Mouse (Mus musculus): ENCODE data around the gene Pcbp4. TPM values are rescaled to one million over a fixed set of nuclear protein-coding genes. Genes with fewer than 3 reads are reported as not detected.

Pcbp4 gene
- polyA plus RNA-seq, 1 experiment from 2014 or later: 222 TPM

DNA sequence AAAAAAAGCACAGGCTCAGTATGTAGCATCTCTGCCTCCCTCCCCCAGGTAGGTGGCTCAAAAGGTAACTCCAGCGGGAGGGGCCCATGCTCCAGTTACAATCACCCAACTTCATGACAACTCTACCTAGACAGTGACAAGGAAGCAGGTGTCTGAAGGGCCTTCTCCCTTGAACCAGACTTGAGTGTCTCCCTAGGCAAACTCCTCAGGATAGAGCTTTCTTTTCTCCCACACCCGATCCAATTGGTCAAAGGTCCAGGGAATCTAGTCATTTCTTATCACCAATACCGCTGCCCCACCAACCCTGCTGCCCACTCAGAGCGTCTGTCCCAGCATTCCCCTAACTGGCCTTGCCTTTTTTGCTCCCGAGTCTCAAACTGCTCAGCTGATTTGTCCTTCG, 13.6 kb downstream of the Pcbp4 start:
- WGBS: 93% methylated on average over 6 of the region's 6 CpGs
- Histone ChIP-seq H3K27me3 (replicated peaks) (no peaks in the 10 kb centered on the region), H3K4me2 (no peak overlapping the region), H3K36me3 (peaks cover 23% of the 10 kb centered on the region), H3K4me3 (replicated peaks) (no peak overlapping the region), H3K9ac (replicated peaks) (no peak overlapping the region), H3K27ac (replicated peaks) (no peak overlapping the region), H3K4me1 (peaks cover 27% of the 10 kb centered on the region), H3K9me3 (replicated peaks) (no peaks in the 10 kb centered on the region)
- no peak for ATAC-seq (ENCODE audit: low FRiP score)

DNA sequence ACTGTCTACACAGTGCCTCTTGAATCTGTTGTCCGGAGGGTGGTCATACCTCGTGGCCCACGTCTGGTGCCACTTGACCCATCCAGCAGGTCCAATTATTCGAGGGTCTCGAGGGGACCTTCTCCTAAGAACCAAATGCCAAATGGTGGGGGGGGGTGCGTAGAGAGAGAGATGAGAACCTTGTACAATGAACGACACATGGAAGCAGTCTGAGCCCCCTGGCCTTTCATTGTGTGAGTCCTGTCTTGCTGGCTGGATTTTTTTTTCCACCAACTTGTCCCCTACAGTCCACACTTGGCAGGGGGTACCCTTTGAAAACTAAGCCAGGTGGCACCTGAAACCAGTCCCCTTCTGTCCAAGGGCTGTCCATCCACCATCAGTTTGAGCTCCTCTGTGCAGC, 14.7 kb downstream of the Pcbp4 start:
- H3K36me3 ChIP-seq: peaks cover 13% of the 10 kb centered on the region; the same call in 1 of the 2 replicates
- H3K4me2 ChIP-seq: no peak overlapping the region
- no peak for ATAC-seq (ENCODE audit: low FRiP score)
- 90% methylated on average over 7 of the region's 7 CpGs for WGBS
- no peak overlapping the region for H3K27ac ChIP-seq (replicated peaks)
- no peak overlapping the region for H3K9ac ChIP-seq (replicated peaks)
- peaks cover 27% of the 10 kb centered on the region for H3K4me1 ChIP-seq
- no peaks in the 10 kb centered on the region for H3K27me3 ChIP-seq (replicated peaks)
- no peaks in the 10 kb centered on the region for H3K9me3 ChIP-seq (replicated peaks)
- no peak overlapping the region for H3K4me3 ChIP-seq (replicated peaks)

DNA sequence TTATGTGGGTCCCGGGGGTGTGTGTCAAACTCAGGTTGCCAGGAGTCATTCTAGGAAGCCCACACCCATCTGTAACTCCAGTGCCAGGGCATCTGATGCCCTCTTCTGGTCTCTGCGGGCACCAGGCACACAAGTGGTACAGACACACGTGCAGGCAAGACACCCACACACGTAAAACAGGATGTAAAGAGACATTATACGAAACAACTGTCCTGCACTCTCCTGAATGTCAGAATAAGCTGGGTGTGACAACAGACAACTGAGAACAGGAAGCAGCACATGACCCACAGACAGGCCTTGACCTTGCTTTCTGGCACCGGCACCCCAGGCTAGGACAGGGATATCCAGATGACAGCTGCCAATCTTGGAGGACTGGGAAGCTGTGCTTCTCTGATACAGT, 16.2 kb downstream of the Pcbp4 start:
- no peak for ATAC-seq (ENCODE audit: low FRiP score)
- WGBS: 88% methylated on average over 6 of the region's 6 CpGs

DNA sequence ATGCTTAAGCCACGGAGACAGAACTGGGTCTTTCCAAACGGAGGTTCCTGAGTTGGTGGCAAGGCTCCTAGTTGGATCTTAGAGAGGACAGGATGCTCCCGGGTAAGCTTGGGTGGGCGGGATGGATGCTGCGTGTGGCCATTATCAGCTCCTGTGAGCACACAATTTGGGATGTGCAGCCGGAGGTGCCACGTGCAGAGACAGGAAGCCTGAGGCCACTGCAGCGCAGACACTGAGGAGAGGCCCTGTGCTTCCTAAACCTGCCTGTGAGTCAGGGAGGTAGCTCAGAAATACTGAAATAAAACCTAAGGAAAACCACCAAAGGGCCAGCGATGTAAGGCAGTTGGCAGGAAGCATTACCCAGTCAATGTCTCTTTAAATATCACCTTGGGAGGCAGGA, 16.7 kb downstream of the Pcbp4 start:
- no peaks in the 10 kb centered on the region for H3K36me3 ChIP-seq
- H3K4me2 ChIP-seq: no peak overlapping the region
- H3K27me3 ChIP-seq (replicated peaks): no peaks in the 10 kb centered on the region
- H3K4me1 ChIP-seq: peaks cover 24% of the 10 kb centered on the region
- no peak overlapping the region for H3K27ac ChIP-seq (replicated peaks)
- no peak overlapping the region for H3K9ac ChIP-seq (replicated peaks)
- H3K9me3 ChIP-seq (replicated peaks): no peaks in the 10 kb centered on the region
- H3K4me3 ChIP-seq (replicated peaks): no peak overlapping the region
- ATAC-seq (ENCODE audit: low FRiP score): no peak
- WGBS: 78% methylated on average over 9 of the region's 9 CpGs

More for the DNA sequence above, 16.2 kb downstream of the Pcbp4 start:
- Histone ChIP-seq H3K4me1 (peaks cover 24% of the 10 kb centered on the region), H3K36me3 (0 out of 2 replicates have a peak, but pooled peaks cover under 1% of the 10 kb centered on the region), H3K27ac (replicated peaks) (no peak overlapping the region), H3K27me3 (replicated peaks) (no peaks in the 10 kb centered on the region), H3K9ac (replicated peaks) (no peak overlapping the region), H3K4me2 (no peak overlapping the region), H3K9me3 (replicated peaks) (no peaks in the 10 kb centered on the region), H3K4me3 (replicated peaks) (no peak overlapping the region)

DNA sequence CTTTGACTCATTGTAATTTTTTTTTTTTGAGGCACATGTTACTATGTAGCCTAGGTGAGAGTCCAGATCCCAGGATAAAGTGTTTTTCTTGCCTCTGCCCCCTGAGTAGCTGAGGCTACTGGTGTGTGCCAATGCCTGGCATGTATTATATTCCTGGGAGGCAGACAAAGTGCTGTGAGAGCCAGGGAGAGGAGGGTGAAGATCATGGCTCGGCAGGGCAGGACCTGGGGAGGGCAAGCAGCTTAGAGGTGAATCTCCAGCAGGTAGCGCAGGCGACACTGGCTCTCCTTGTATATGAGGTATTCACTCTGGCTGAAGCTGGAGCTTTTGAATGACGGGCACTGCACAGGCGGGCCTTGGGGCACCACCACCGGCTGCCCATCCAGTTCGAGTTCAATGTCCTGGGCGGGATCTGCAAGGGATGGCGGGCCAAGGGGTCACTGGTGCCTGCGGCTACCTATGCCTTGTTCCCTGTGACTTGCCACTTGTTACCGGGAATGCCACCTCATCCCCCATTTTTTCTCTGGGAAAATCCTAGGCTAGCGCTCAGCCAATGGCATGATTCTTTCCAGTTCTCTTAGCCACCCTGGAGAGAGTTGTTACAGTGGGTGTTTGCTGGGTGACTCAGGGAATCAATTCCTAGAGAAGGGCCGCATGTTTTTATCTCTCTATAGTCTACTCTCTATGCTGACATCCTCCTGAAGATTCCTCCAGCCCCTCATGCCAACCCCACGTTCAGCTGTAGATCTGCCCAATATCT, 18.1 kb downstream of the Pcbp4 start:
- Histone ChIP-seq H3K9ac (replicated peaks) (no peak overlapping the region), H3K4me1 (peaks cover 18% of the 10 kb centered on the region), H3K9me3 (replicated peaks) (no peaks in the 10 kb centered on the region), H3K4me3 (replicated peaks) (no peak overlapping the region), H3K27me3 (replicated peaks) (no peaks in the 10 kb centered on the region), H3K27ac (replicated peaks) (no peak overlapping the region), H3K4me2 (no peak overlapping the region), H3K36me3 (no peaks in the 10 kb centered on the region)
- ATAC-seq (ENCODE audit: low FRiP score): no peak
- 67% methylated on average over 14 of the region's 14 CpGs for WGBS

DNA sequence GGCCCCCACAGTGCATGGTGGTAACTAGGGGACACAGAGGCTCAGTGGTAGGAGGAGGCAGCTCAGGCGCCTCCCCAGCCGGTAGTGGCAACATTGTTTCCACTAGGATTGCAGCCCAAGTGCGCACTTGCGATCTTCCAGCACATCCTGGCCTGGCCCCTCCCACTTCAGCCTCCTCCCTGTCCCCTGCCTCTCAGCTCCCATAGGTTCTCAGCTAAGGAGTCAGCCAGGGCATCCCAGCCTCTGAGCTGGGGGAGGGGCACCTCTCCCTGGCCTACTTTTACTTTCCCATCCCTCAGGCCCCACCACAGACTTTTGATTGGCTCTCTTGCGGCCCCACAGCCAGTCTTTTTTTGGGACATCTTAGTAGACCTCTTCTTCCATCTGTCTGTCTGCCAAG, 18.8 kb downstream of the Pcbp4 start:
- no peaks in the 10 kb centered on the region for H3K36me3 ChIP-seq
- H3K9ac ChIP-seq (replicated peaks): no peak overlapping the region
- no peak for ATAC-seq (ENCODE audit: low FRiP score)
- peaks cover 23% of the 10 kb centered on the region for H3K4me1 ChIP-seq
- no peak overlapping the region for H3K4me3 ChIP-seq (replicated peaks)
- H3K27me3 ChIP-seq (replicated peaks): no peaks in the 10 kb centered on the region
- H3K9me3 ChIP-seq (replicated peaks): no peaks in the 10 kb centered on the region
- H3K4me2 ChIP-seq: no peak overlapping the region
- 19% methylated on average over 5 of the region's 5 CpGs for WGBS
- no peak overlapping the region for H3K27ac ChIP-seq (replicated peaks)

DNA sequence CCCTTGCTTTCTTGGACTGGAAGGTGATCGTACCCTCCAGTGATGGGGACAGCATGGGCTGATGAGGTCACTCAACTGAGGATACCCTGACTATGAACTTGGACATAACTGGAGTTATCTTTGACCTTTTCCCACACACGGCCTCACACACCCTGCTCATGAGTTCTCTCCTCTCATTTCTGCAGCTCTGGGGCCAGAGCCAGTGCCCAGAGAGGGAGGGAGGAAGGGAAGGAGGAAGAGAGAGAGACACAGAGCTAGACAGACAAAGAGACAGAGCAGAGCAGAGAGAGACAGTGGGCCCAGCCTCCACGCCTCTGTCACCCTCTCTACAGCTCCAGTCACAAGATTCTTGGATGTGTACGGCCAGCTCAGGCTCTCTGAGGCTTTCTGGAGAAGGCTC, 19.2 kb downstream of the Pcbp4 start:
- H3K4me3 ChIP-seq (replicated peaks): no peak overlapping the region
- ATAC-seq (ENCODE audit: low FRiP score): no peak

DNA sequence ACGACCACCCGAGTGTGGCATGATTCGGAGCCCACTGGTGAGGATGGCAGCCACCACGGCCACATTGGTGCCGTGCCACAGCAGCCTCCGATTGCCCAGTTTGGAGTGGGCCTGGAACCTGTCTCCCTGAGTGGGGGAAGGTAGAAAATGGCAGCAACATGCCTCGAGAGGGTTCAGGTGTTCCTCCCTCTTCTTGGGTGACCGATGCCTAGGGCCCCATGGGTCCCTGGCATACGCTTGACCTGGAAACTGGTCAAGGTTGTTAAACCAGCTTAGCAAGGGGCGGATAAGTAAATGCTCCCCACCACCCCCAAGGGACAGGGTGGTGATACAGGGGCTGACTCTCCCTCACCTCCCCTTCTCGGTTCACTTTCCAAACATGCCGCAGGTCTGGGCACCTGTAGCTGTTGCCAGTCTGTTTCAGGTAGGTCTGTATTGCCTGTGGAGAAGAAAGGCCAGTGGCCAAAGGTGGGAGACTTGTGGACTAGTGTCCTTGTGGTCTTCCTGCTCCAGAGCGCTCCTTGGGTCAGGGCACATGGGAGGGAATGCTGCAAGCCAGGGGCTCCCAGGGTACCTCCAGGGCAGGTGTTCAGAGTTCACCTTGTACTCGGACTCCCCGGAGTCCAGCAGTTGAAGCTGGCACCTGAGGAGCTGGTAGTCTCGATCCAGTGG, 20.1 kb downstream of the Pcbp4 start:
- no peak for ATAC-seq (ENCODE audit: low FRiP score)
- H3K4me3 ChIP-seq (replicated peaks): no peak overlapping the region
- H3K27ac ChIP-seq (replicated peaks): no peak overlapping the region
- no peak overlapping the region for H3K9ac ChIP-seq (replicated peaks)
- H3K4me2 ChIP-seq: no peak overlapping the region
- 92% methylated on average over 16 of the region's 16 CpGs for WGBS
- no peaks in the 10 kb centered on the region for H3K27me3 ChIP-seq (replicated peaks)
- H3K9me3 ChIP-seq (replicated peaks): no peaks in the 10 kb centered on the region
- peaks cover 31% of the 10 kb centered on the region for H3K4me1 ChIP-seq
- no peaks in the 10 kb centered on the region for H3K36me3 ChIP-seq

More for the DNA sequence above, 19.2 kb downstream of the Pcbp4 start:
- Histone ChIP-seq H3K36me3 (no peaks in the 10 kb centered on the region), H3K9ac (replicated peaks) (no peak overlapping the region), H3K4me2 (no peak overlapping the region), H3K27ac (replicated peaks) (no peak overlapping the region), H3K9me3 (replicated peaks) (no peaks in the 10 kb centered on the region), H3K27me3 (replicated peaks) (no peaks in the 10 kb centered on the region), H3K4me1 (peaks cover 23% of the 10 kb centered on the region)
- WGBS: 81% methylated on average over 4 of the region's 4 CpGs

DNA sequence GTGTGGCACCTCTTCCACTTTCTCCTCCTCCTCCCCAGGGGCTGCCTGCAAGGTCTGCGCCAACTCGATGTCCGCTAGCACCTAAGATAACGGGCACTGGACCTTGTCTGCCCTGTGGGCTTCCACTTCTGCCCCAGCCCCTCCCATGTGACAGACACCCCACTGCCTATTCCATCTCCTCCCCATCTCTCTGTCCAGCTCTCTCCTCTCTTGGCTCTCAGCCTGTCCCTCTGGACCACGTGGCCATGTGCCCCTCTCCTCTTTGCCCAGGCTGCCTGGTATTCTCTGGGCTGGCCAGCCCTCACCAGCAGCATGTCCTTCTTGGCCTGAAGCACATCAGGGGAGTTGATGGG, 20.6 kb downstream of the Pcbp4 start:
- peaks cover 36% of the 10 kb centered on the region for H3K4me1 ChIP-seq
- H3K4me3 ChIP-seq (replicated peaks): no peak overlapping the region
- H3K27me3 ChIP-seq (replicated peaks): no peaks in the 10 kb centered on the region
- H3K9me3 ChIP-seq (replicated peaks): no peaks in the 10 kb centered on the region
- H3K27ac ChIP-seq (replicated peaks): no peak overlapping the region
- ATAC-seq (ENCODE audit: low FRiP score): no peak
- H3K36me3 ChIP-seq: no peaks in the 10 kb centered on the region
- 81% methylated on average over 5 of the region's 5 CpGs for WGBS
- no peak overlapping the region for H3K9ac ChIP-seq (replicated peaks)
- H3K4me2 ChIP-seq: no peak overlapping the region

DNA sequence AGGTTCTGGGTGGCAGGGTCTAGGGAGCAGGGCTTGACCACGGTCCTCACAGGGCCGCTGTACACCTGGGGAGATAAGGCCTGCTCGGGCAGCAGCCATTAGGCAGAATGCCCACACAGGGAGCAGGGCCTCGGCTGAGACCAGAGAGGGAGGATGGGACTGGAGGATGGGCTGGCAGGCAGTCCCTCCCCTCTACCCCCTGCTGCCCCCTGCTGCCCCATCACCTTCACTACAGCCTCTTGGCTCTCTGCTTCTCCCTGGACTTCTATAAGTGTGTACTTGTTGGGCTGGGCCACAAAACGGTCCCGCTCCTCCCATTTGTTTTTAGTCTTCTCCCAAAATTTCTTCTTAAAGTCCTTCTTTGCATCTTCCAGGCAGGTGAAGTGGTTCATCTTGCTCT, 21.4 kb downstream of the Pcbp4 start:
- no peak overlapping the region for H3K9ac ChIP-seq (replicated peaks)
- H3K4me2 ChIP-seq: peak overlapping the region; percentile 26
- 8% methylated on average over 6 of the region's 6 CpGs for WGBS
- H3K9me3 ChIP-seq (replicated peaks): no peaks in the 10 kb centered on the region
- peaks cover 40% of the 10 kb centered on the region for H3K4me1 ChIP-seq
- H3K27ac ChIP-seq (replicated peaks): no peak overlapping the region
- H3K36me3 ChIP-seq: no peaks in the 10 kb centered on the region; the same call in 1 of the 2 replicates
- H3K4me3 ChIP-seq (replicated peaks): no peak overlapping the region
- H3K27me3 ChIP-seq (replicated peaks): no peaks in the 10 kb centered on the region
- no peak for ATAC-seq (ENCODE audit: low FRiP score)

DNA sequence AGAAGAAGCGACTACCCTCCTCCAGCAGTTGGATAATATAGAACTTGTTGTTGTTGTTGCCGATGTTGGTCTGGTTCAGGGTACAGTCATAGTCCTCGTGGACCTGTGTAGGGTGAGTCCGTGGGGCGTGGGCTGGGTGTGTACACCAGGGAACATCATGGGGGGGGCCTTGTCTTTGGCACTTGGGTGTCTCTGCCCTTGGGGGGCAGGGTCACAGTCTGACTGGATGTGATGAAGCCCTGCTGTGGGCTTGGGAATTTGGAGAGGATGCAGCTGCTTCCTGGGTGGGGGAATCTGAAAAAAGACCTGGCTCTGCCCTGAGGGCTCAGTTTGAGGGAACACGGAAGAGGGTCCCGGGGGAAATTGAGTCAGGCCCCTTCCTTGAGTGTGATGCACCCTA, 22.0 kb downstream of the Pcbp4 start:
- Histone ChIP-seq H3K27me3 (replicated peaks) (no peaks in the 10 kb centered on the region), H3K9me3 (replicated peaks) (no peaks in the 10 kb centered on the region), H3K36me3 (no peaks in the 10 kb centered on the region; the same call in 1 of the 2 replicates), H3K4me2 (peak overlapping the region; percentile 5; the same call in 1 of the 2 replicates), H3K4me1 (peaks cover 44% of the 10 kb centered on the region), H3K4me3 (replicated peaks) (no peak overlapping the region), H3K27ac (replicated peaks) (no peak overlapping the region), H3K9ac (replicated peaks) (no peak overlapping the region)
- ATAC-seq (ENCODE audit: low FRiP score): no peak
- 80% methylated on average over 7 of the region's 7 CpGs for WGBS

DNA sequence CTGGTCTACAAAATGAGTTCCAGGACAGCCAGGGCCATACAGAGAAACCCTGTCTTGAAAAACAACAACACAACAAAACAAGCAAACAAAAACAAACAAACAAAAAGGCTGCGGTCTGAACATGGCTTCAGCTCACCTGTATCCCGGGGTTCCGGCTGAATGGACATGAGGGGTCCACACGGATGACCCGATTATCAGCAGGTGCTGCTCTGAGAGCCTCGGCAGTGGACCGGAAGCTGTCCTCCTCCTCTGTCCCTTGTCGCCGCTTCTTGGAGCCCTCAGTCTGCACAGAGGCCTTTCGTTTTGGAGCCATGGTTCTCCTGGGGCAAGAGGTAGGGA, 22.5 kb downstream of the Pcbp4 start, which contains the start of gene Rrp9:
Gene Rrp9 (plus strand): TSS at position 301 of the 339 bp plus-strand sequence.
- peaks cover 44% of the 10 kb centered on the region for H3K4me1 ChIP-seq
- ATAC-seq (ENCODE audit: low FRiP score): no peak
- H3K9me3 ChIP-seq (replicated peaks): no peaks in the 10 kb centered on the region
- peak within 1 kb of the TSS; percentile 43 for H3K27ac ChIP-seq (replicated peaks)
- H3K27me3 ChIP-seq (replicated peaks): no peaks in the 10 kb centered on the region
- 0 out of 2 replicates have a peak within 1 kb of the TSS, but pooled peaks have one; percentile 6 for H3K9ac ChIP-seq (replicated peaks)
- WGBS: 94% methylated on average over 10 of the region's 10 CpGs
- peaks cover 4% of the 10 kb centered on the region for H3K36me3 ChIP-seq
- H3K4me3 ChIP-seq (replicated peaks): peak within 1 kb of the TSS; percentile 89; the same call in 1 of the 2 replicates
- H3K4me2 ChIP-seq: peak within 1 kb of the TSS; percentile 41
